Mouse (Mus musculus) liver, adult 2 months (tissue): ENCODE data around the gene Fshr.

Experiments used
- CTCF ChIP-seq: fragments of 200-500 bp; IDR thresholded peaks from 2 replicates; pipeline ENCODE4 v1.5.1; 2011; ENCODE audit warnings: low read depth, low read length, control low read depth
- POLR2A ChIP-seq: fragments of 200-500 bp; IDR thresholded peaks from 2 replicates; pipeline ENCODE4 v1.6.1; 2011; ENCODE audit warnings: low read length, control low read depth; ENCODE audit not compliant: insufficient read depth; ENCODE audit errors: extremely low read depth

DNA sequence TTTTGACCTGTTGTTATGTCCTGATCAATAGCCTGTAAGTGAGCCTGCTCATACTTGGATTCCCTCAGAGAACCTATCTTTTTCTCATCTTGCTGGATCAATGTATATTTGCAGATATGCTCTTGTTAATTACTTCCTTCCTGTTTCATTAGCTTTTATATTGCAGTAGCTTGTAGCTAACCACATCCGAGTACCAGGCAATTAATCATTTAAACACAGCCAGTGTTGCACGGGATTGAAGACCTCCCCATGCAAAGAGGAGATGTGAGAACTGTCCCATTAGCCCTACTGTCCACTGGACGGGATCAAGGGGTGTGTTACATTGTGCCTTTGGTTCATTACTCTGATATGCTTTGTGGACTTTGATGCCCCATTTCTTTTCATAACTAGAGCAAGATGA, 154.5 kb downstream of the Fshr start:
- TF ChIP-seq CTCF, result no peak
- TF ChIP-seq POLR2A, result no peak
